Mouse (Mus musculus): ENCODE measurements around the gene Prkcg.
"Not testable (repeated sequence)": the region's sequence is repeated elsewhere in the genome, so short reads cannot be mapped to it uniquely, and the experiment has no call there.

Gene Prkcg

GRCm38 (mm10) chr7:3288976-3289970 is at the start of gene Prkcg, which contains the start of gene Myadm:
Prkcg (plus strand) TSS chr7:3289179.
Myadm (plus strand) TSS chr7:3289080.
- DNase-seq (ENCODE audit: low read depth, low spot score): no peak

GRCm38 (mm10) chr7:3239193-3239592 is 49.8 kb upstream of the Prkcg start:
- no peak for DNase-seq (ENCODE audit: low read depth, low spot score)

GRCm38 (mm10) chr7:3260701-3261100 is 28.3 kb upstream of the Prkcg start:
- DNase-seq (ENCODE audit: low read depth, low spot score): no peak

GRCm38 (mm10) chr7:3261446-3261845 is 27.5 kb upstream of the Prkcg start:
- DNase-seq (ENCODE audit: low read depth, low spot score): no peak

GRCm38 (mm10) chr7:3262789-3263188 is 26.2 kb upstream of the Prkcg start:
- peak; percentile 1 for DNase-seq (ENCODE audit: low read depth, low spot score)

- no peak for DNase-seq (ENCODE audit: low read depth, low spot score)
Observed at GRCm38 (mm10) chr7:3264390-3265022, 24.5 kb upstream of the Prkcg start.

- no peak for DNase-seq (ENCODE audit: low read depth, low spot score)
Observed at GRCm38 (mm10) chr7:3265311-3265710, 23.7 kb upstream of the Prkcg start.

- no peak for DNase-seq (ENCODE audit: low read depth, low spot score)
Observed at GRCm38 (mm10) chr7:3267261-3267660, 21.7 kb upstream of the Prkcg start.

- DNase-seq (ENCODE audit: low read depth, low spot score): no peak
Observed at GRCm38 (mm10) chr7:3267888-3268287, 21.1 kb upstream of the Prkcg start.

- no peak for DNase-seq (ENCODE audit: low read depth, low spot score)
Observed at GRCm38 (mm10) chr7:3268291-3268690, 20.7 kb upstream of the Prkcg start.

- no peak for DNase-seq (ENCODE audit: low read depth, low spot score)
Observed at GRCm38 (mm10) chr7:3272206-3272605, 16.8 kb upstream of the Prkcg start.

GRCm38 (mm10) chr7:3275455-3276170 is 13.4 kb upstream of the Prkcg start:
- no peak for DNase-seq (ENCODE audit: low read depth, low spot score)

- not testable (repeated sequence) for DNase-seq (ENCODE audit: low read depth, low spot score)
Observed at GRCm38 (mm10) chr7:3276781-3277180, 12.2 kb upstream of the Prkcg start.

GRCm38 (mm10) chr7:3280080-3280653 is 8.8 kb upstream of the Prkcg start:
- DNase-seq (ENCODE audit: low read depth, low spot score): no peak

- no peak for DNase-seq (ENCODE audit: low read depth, low spot score)
Observed at GRCm38 (mm10) chr7:3280654-3281153, 8.3 kb upstream of the Prkcg start.

GRCm38 (mm10) chr7:3281741-3282140 is 7.2 kb upstream of the Prkcg start:
- no peak for DNase-seq (ENCODE audit: low read depth, low spot score)

GRCm38 (mm10) chr7:3283081-3283875 is 5.7 kb upstream of the Prkcg start:
- no peak for DNase-seq (ENCODE audit: low read depth, low spot score)

GRCm38 (mm10) chr7:3284604-3285003 is 4.4 kb upstream of the Prkcg start:
- no peak for DNase-seq (ENCODE audit: low read depth, low spot score)

- DNase-seq (ENCODE audit: low read depth, low spot score): no peak
Observed at GRCm38 (mm10) chr7:3286036-3286435, 2.9 kb upstream of the Prkcg start.

GRCm38 (mm10) chr7:3287186-3287585 is 1.8 kb upstream of the Prkcg start:
- DNase-seq (ENCODE audit: low read depth, low spot score): no peak

Measured in c-Kit-negative CD71-positive TER-119-positive erythroid progenitor cells, embryonic 14.5 days (primary cell).